Mouse (Mus musculus) lung, postnatal 0 days (tissue): ENCODE measurements around the gene Dalrd3. TPM values are rescaled to one million over a fixed set of nuclear protein-coding genes. Genes with fewer than 3 reads are reported as not detected.

Experiments
- ATAC-seq: fragments of 200-750 bp; cut with Nextera tagmentation; 2 replicates; pipeline ENCODE4 v1.8.0; 2017; ENCODE audit warnings: moderate library complexity
- DNase-seq: peaks from one replicate; pipeline ENCODE4 v3.0.0-alpha.2; 2016; ENCODE audit warnings: low spot score
- H3K27ac ChIP-seq: fragments of 300-500 bp; sonication (generic); 2 replicates; pipeline ENCODE4 v1.5.1; 2014; ENCODE audit warnings: antibody characterized with exemption, mild to moderate bottlenecking, low read length, mixed read lengths
- H3K27me3 ChIP-seq: fragments of 300-500 bp; sonication (generic); replicated peaks from 2 replicates; pipeline ENCODE4 v1.6.1; 2014; ENCODE audit warnings: low read length, mixed read lengths; ENCODE audit not compliant: insufficient read depth
- H3K36me3 ChIP-seq: fragments of 300-500 bp; sonication (generic); 2 replicates; pipeline ENCODE4 v1.6.1; 2014; ENCODE audit warnings: low read length, mixed read lengths; ENCODE audit not compliant: insufficient read depth
- H3K4me1 ChIP-seq: fragments of 300-500 bp; sonication (generic); 2 replicates; pipeline ENCODE4 v1.6.1; 2014; ENCODE audit warnings: antibody characterized with exemption, low read depth, low read length, mixed read lengths; ENCODE audit not compliant: insufficient read depth
- H3K4me2 ChIP-seq: fragments of 300-500 bp; sonication (generic); replicated peaks from 2 replicates; pipeline ENCODE4 v1.6.1; 2014; ENCODE audit warnings: low read depth, mild to moderate bottlenecking, low read length, moderate library complexity, mixed read lengths
- H3K4me3 ChIP-seq: fragments of 300-500 bp; sonication (generic); 2 replicates; pipeline ENCODE4 v1.5.1; 2014; ENCODE audit warnings: low read depth, low read length
- H3K9ac ChIP-seq: fragments of 300-500 bp; sonication (generic); replicated peaks from 2 replicates; pipeline ENCODE4 v1.6.1; 2014; ENCODE audit warnings: low read depth, mild to moderate bottlenecking
- H3K9me3 ChIP-seq: fragments of 300-500 bp; sonication (generic); 2 replicates; pipeline ENCODE4 v1.6.1; 2016; ENCODE audit warnings: low read length, mixed read lengths
- CTCF ChIP-seq: IDR thresholded peaks from 2 replicates; pipeline ENCODE4 v1.5.1; 2016; ENCODE audit warnings: antibody characterized with exemption, mild to moderate bottlenecking
- EP300 ChIP-seq: IDR thresholded peaks from 2 replicates; pipeline ENCODE4 v1.6.1; 2016; ENCODE audit warnings: antibody characterized with exemption, mild to moderate bottlenecking, control low read depth
- WGBS: fragments of 180-500 bp; shearing (Covaris S2); extraction: QIAGEN DNeasy Blood & Tissue Kit; methylation state at CpG from one replicate; pipeline ENCODE4 v1.1.7; 2014; 5-methylcytosine and 5-hydroxymethylcytosine counted together
- polyA plus RNA-seq: library from polyadenylated mRNA; unstranded; fragments of >200 nt; fragmentation: Nextera tagmentation; extraction: Ambion mirVana; gene quantifications from 2 replicates; pipeline ENCODE4 v1.2.1, GENCODE M21; 2015

Gene Dalrd3
- polyA plus RNA-seq, 1 experiment from 2014 or later, result 74.0 TPM

DNA sequence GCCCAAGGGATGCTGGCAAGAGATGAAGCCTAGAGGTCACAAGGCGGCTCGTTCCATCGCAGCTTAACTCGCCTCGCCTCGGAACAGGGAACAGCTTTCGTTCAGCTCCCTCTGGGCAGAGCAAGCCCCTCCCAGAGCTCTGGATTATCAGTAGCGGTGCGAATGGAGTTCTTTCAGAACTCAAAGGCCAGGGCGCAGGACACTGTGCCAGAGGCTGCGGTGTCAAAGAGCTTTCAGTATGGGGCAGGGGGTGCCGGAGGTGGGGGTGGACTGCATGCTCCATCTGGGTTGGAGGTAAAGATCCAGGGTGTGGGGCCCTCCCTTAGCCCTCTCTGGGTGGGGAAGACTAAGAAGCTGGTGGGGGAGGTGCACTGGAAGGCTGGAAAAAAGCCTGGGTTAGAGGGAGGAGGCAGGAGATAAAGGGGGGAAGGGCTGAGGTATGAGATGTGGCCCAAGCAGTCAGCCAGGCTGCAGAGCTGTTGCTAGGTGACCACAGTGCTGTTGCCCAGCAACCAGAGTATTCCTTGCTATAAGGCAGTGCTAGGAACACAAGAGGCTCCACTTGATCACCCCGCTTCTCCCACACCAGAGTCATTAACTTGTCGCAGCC lies 18.0 kb downstream of the Dalrd3 start:
- H3K36me3 ChIP-seq, result no peaks in the 10 kb centered on the region
- no peak overlapping the region for H3K4me2 ChIP-seq
- DNase-seq (peak; percentile 65), ATAC-seq (peak; percentile 90)
- no peaks in the 10 kb centered on the region for H3K9me3 ChIP-seq
- H3K27me3 ChIP-seq, result no peaks in the 10 kb centered on the region
- H3K27ac ChIP-seq, result no peak overlapping the region
- no peaks in the 10 kb centered on the region for H3K4me1 ChIP-seq
- H3K9ac ChIP-seq, result no peak overlapping the region
- 10% methylated on average over 14 of the region's 14 CpGs for WGBS
- H3K4me3 ChIP-seq, result no peak overlapping the region
- TF ChIP-seq CTCF (no peak), EP300 (no peak)

DNA sequence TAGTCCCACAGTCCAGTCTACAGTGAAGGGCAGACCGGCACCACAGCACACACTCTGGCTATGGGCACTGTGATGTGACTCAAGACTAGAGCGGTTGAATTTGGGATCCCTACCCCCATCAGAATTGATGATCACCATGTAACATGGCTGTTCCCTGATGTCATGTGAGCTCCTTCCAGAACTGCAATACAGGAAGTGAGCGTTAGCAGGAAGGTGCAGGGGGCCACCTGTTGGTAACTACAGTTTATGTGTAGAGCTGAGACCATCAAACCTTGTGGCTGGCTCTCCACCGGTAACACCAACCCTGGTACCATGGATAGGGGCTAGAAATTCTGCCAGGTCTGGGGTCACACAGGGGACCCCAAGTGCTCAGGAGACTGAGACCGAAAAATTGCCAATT lies 19.5 kb downstream of the Dalrd3 start:
- DNase-seq (no peak), ATAC-seq (no peak)
- H3K9ac ChIP-seq, result no peak overlapping the region
- H3K4me1 ChIP-seq, result no peaks in the 10 kb centered on the region
- TF ChIP-seq CTCF, result peak; percentile 29
- TF ChIP-seq EP300, result no peak
- H3K36me3 ChIP-seq, result no peaks in the 10 kb centered on the region
- H3K27ac ChIP-seq, result no peak overlapping the region
- H3K9me3 ChIP-seq, result no peaks in the 10 kb centered on the region
- H3K4me3 ChIP-seq, result no peak overlapping the region
- H3K4me2 ChIP-seq, result no peak overlapping the region
- no peaks in the 10 kb centered on the region for H3K27me3 ChIP-seq
- 54% methylated on average over 5 of the region's 5 CpGs for WGBS

- WGBS, result 81% methylated on average over 4 of the region's 4 CpGs
- no peak overlapping the region for H3K4me3 ChIP-seq
- no peak overlapping the region for H3K9ac ChIP-seq
- H3K9me3 ChIP-seq, result no peaks in the 10 kb centered on the region
- TF ChIP-seq EP300 (no peak), CTCF (no peak)
- H3K27ac ChIP-seq, result no peak overlapping the region
- DNase-seq, result no peak
- no peaks in the 10 kb centered on the region for H3K27me3 ChIP-seq
- H3K4me2 ChIP-seq, result no peak overlapping the region
- ATAC-seq, result no peak
- H3K36me3 ChIP-seq, result no peaks in the 10 kb centered on the region
- no peaks in the 10 kb centered on the region for H3K4me1 ChIP-seq
Measured at GRCm38 (mm10) chr9:108591462-108591861, 21.8 kb downstream of the Dalrd3 start.

DNA sequence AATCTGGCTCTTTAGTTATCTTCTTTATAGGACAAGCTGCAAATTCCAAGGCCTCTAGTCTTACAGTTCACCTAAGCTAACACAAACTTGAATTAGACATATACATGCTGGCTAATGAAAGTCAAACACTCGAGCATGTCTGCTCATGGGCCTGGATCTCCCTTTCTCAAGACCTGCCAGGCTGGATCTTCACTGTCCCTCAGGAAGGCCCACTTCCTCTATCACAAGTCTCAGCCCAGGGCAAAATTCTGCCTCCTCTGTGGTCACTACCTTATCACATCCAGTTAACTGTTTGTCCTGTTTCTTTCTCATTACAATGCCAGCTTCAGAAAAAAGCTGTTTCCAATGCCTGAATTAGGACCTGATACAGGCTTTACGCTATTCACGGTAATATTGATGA lies 24.7 kb downstream of the Dalrd3 start:
- Histone ChIP-seq H3K36me3 (no peaks in the 10 kb centered on the region), H3K27me3 (0 out of 2 replicates have a peak, but pooled peaks cover 3% of the 10 kb centered on the region), H3K27ac (no peak overlapping the region), H3K9ac (no peak overlapping the region), H3K4me1 (no peaks in the 10 kb centered on the region; the same call in 1 of the 2 replicates), H3K9me3 (no peaks in the 10 kb centered on the region), H3K4me2 (no peak overlapping the region), H3K4me3 (no peak overlapping the region)
- TF ChIP-seq CTCF, result no peak
- TF ChIP-seq EP300, result no peak
- no peak for ATAC-seq
- WGBS, result 72% methylated on average over 3 of the region's 3 CpGs
- no peak for DNase-seq

DNA sequence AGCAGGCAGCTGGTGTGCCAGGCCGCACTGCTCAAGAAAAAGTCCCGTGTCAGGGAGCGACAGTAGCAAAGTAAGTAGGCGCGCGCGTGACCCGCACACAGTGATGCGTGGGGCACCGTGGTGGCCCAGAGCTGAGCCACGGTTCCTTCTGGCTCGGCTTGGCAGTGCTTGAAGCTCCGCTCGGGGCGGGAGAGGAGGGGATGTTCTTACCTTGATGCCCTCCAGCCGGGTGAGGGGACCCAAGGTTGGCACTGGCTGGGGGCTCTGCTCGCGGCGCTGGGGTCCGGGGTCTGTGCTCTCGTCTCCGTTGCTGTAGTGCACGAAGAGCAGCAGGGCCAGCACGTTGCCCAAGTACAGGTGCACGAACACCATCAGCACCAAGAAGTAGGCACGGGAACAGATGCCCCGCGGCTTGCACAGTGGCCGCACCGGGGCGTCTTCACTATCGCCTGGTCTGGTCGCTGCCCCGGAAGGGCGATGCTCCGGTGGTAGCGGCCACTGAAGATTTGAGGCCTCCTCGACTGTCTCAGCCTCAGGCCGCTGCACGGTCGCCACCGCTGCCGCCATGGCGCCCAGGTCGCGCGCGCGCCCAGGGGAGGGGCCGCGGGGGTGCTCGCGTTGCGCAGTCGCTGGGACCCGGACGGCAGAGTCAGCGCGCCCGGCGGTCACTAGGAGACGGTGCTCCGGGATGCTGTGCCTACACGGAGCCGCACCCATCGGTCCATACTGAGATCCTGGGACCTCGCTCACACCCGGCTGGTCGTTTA lies 27.5 kb downstream of the Dalrd3 start, which contains the start of gene P4htm:
Gene P4htm (minus strand): TSS at position 670 of the 767 bp plus-strand sequence.
- peak; percentile 85 for ATAC-seq
- no peaks in the 10 kb centered on the region for H3K9me3 ChIP-seq
- WGBS, result 3% methylated on average over 61 of the region's 69 CpGs
- peak within 1 kb of the TSS; percentile 43 for H3K9ac ChIP-seq
- H3K4me2 ChIP-seq, result peak within 1 kb of the TSS; percentile 87
- H3K27ac ChIP-seq, result no peak within 1 kb of the TSS
- no peaks in the 10 kb centered on the region; the same call in 1 of the 2 replicates for H3K4me1 ChIP-seq
- DNase-seq, result peak; percentile 68
- TF ChIP-seq EP300 (no peak), CTCF (peak; percentile 35; the same call in 1 of the 2 replicates)
- peak within 1 kb of the TSS; percentile 56 for H3K4me3 ChIP-seq
- H3K36me3 ChIP-seq, result no peaks in the 10 kb centered on the region
- H3K27me3 ChIP-seq, result 0 out of 2 replicates have a peak, but pooled peaks cover 3% of the 10 kb centered on the region

DNA sequence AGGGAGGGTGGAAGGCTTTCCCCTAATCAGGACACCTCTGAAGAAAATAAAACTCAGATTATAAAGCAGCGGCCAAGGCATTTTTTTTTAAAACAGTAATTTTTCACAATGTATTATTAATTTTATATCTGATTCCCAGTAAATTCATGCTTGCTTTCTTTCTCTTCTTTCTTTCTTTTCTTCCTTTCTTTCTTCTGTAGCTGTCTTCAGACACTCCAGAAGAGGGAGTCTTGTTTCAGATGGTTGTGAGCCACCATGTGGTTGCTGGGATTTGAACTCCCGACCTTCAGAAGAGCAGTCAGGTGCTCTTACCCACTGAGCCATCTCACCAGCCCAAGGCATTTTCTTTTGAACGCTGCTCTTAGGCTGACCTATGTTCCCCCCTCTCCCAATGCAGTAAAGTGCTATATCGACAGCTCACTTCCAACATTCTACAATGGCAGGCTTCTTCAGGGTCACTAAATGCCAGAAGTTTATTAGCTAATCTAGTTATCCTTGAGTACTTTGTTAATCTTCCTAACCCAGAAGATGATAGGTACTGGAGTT lies 29.4 kb downstream of the Dalrd3 start:
- no peak for DNase-seq
- Histone ChIP-seq H3K27me3 (0 out of 2 replicates have a peak, but pooled peaks cover 3% of the 10 kb centered on the region), H3K9ac (no peak overlapping the region)

More for the DNA sequence above, 29.4 kb downstream of the Dalrd3 start:
- no peaks in the 10 kb centered on the region for H3K9me3 ChIP-seq
- no peak overlapping the region for H3K27ac ChIP-seq
- TF ChIP-seq EP300 (no peak), CTCF (no peak)
- no peak for ATAC-seq
- WGBS, result 75% methylated on average over 4 of the region's 4 CpGs
- H3K36me3 ChIP-seq, result peaks cover 14% of the 10 kb centered on the region
- no peak overlapping the region for H3K4me2 ChIP-seq
- H3K4me3 ChIP-seq, result no peak overlapping the region
- no peaks in the 10 kb centered on the region; the same call in 1 of the 2 replicates for H3K4me1 ChIP-seq
